In genomic region chr14:79934426-79934825, GRCm38 (mm10) we compare ENCODE assay signal across 29 mouse cellular contexts. TPM values are rescaled to one million over a fixed set of nuclear protein-coding genes. Genes with fewer than 3 reads are reported as not detected.
"Had no signal": no experiment of that assay in that cellular context is flagged by ENCODE, and none has a peak within 500 bp of the region (broad histone marks: within the 10 kb centered on the region; RNA-seq: fewer than 3 reads in every experiment).

No protein-coding gene starts in this region.

- H3K27ac ChIP-seq: heart, embryonic 10.5 days; hindbrain, embryonic 10.5 days; hindbrain, embryonic 12.5 days; hindbrain, embryonic 14.5 days; intestine, embryonic 15.5 days; layer of hippocampus, adult 2 months; limb, embryonic 13.5 days; limb, embryonic 15.5 days; liver, embryonic 12.5 days; liver, embryonic 14.5 days had no signal

- H3K9ac ChIP-seq: heart, embryonic 12.5 days; hindbrain, embryonic 12.5 days; hindbrain, embryonic 14.5 days; intestine, embryonic 15.5 days; limb, embryonic 13.5 days; limb, embryonic 15.5 days; liver, embryonic 12.5 days; liver, embryonic 14.5 days had no signal

- H3K9me3 ChIP-seq: heart, embryonic 10.5 days; heart, embryonic 12.5 days; hindbrain, embryonic 10.5 days; hindbrain, embryonic 12.5 days; intestine, embryonic 15.5 days; limb, embryonic 15.5 days; liver, embryonic 12.5 days had no signal

- H3K27me3 ChIP-seq: heart, embryonic 12.5 days; hindbrain, embryonic 12.5 days; intestine, embryonic 15.5 days; limb, embryonic 13.5 days; limb, embryonic 15.5 days; liver, embryonic 12.5 days had no signal

- H3K4me1 ChIP-seq: heart, embryonic 10.5 days; heart, embryonic 12.5 days; hindbrain, embryonic 10.5 days; hindbrain, embryonic 12.5 days; intestine, embryonic 15.5 days; limb, embryonic 13.5 days; limb, embryonic 15.5 days; liver, embryonic 12.5 days had no signal

- H3K4me2 ChIP-seq: heart, embryonic 12.5 days; hindbrain, embryonic 12.5 days; hindbrain, embryonic 14.5 days; intestine, embryonic 15.5 days; limb, embryonic 13.5 days; limb, embryonic 15.5 days; liver, embryonic 12.5 days had no signal

- H3K4me3 ChIP-seq: heart, embryonic 10.5 days; heart, embryonic 12.5 days; hindbrain, embryonic 10.5 days; hindbrain, embryonic 12.5 days; intestine, embryonic 15.5 days; layer of hippocampus, adult 2 months; limb, embryonic 13.5 days; limb, embryonic 15.5 days; liver, embryonic 12.5 days had no signal

- ATAC-seq: hindbrain, embryonic 16.5 days; inflammation-experienced regulatory T-cells, adult 6 months; intestine, embryonic 15.5 days; intestine, postnatal 0 days; liver, embryonic 12.5 days had no signal

- DNase-seq: gastrocnemius, postnatal 14 days; gastrocnemius, postnatal 36 days; heart, adult 18-20 months; heart, postnatal 10 days; heart, postnatal 4 days; kidney, adult 18-20 months; kidney, adult 8-10 months; kidney, postnatal 10 days; kidney, postnatal 25 days; kidney, postnatal 4 days; left cerebral cortex, postnatal 4 days had no signal

- H3K36me3 ChIP-seq: heart, embryonic 10.5 days; heart, embryonic 12.5 days; hindbrain, embryonic 10.5 days; hindbrain, embryonic 12.5 days; intestine, embryonic 15.5 days; limb, embryonic 13.5 days; limb, embryonic 15.5 days; liver, embryonic 12.5 days had no signal

RNA-seq across cellular contexts. Expression of gene Olfm4, which starts 49.5 kb away (rescaled TPM):
- total RNA-seq: gastrocnemius, adult 8-10 months; gastrocnemius, postnatal 14 days; gastrocnemius, postnatal 36 days; heart, adult 18-20 months; heart, adult 8-10 months; heart, postnatal 25 days had no signal
- polyA plus RNA-seq: inflammation-experienced regulatory T-cells, adult 6 months; liver, adult 2 months had no signal
